Mouse (Mus musculus) intestine, postnatal 0 days (tissue): ENCODE measurements around the gene Cox6b2. TPM values are rescaled to one million over a fixed set of nuclear protein-coding genes. Genes with fewer than 3 reads are reported as not detected.

ENCODE experiments used
- ATAC-seq: fragments of 200-750 bp; cut with Nextera tagmentation; 2 replicates; pipeline ENCODE4 v1.8.0; 2017; ENCODE audit warnings: mild to moderate bottlenecking, moderate TSS enrichment, moderate library complexity
- H3K27ac ChIP-seq: fragments of 300-500 bp; sonication (generic); 2 replicates; pipeline ENCODE4 v1.5.1; 2014; ENCODE audit warnings: mild to moderate bottlenecking, low read depth, low read length, moderate library complexity
- H3K27me3 ChIP-seq: fragments of 300-500 bp; sonication (generic); replicated peaks from 2 replicates; pipeline ENCODE4 v1.6.1; 2014; ENCODE audit warnings: low read length, mixed read lengths; ENCODE audit not compliant: control insufficient read depth, insufficient read depth
- H3K36me3 ChIP-seq: fragments of 300-500 bp; sonication (generic); 2 replicates; pipeline ENCODE4 v1.6.1; 2014; ENCODE audit warnings: mild to moderate bottlenecking, moderate library complexity; ENCODE audit not compliant: control insufficient read depth, insufficient read depth
- H3K4me1 ChIP-seq: fragments of 300-500 bp; sonication (generic); replicated peaks from 2 replicates; pipeline ENCODE4 v1.6.1; 2014; ENCODE audit warnings: antibody characterized with exemption, low read length, mixed read lengths; ENCODE audit not compliant: control insufficient read depth, insufficient read depth
- H3K4me2 ChIP-seq: fragments of 300-500 bp; sonication (generic); replicated peaks from 2 replicates; pipeline ENCODE4 v1.6.1; 2014; ENCODE audit warnings: low read depth, mild to moderate bottlenecking, moderate library complexity
- H3K4me3 ChIP-seq: fragments of 300-500 bp; sonication (generic); 2 replicates; pipeline ENCODE4 v1.5.1; 2014; ENCODE audit warnings: low read depth, low read length
- H3K9ac ChIP-seq: fragments of 300-500 bp; sonication (generic); 2 replicates; pipeline ENCODE4 v1.6.1; 2014; ENCODE audit warnings: mild to moderate bottlenecking, low read depth, low read length
- H3K9me3 ChIP-seq: fragments of 300-500 bp; sonication (generic); 2 replicates; pipeline ENCODE4 v1.6.1; 2016; ENCODE audit warnings: mixed run types; ENCODE audit not compliant: control insufficient read depth
- CTCF ChIP-seq: sonication (generic); IDR thresholded peaks from 2 replicates; pipeline ENCODE4 v1.5.1; 2016; ENCODE audit warnings: low read depth, mild to moderate bottlenecking, control low read depth, antibody characterized with exemption, moderate library complexity
- WGBS: fragments of 180-500 bp; shearing (Covaris S2); extraction: QIAGEN DNeasy Blood & Tissue Kit; methylation state at CpG from one replicate; pipeline ENCODE4 v1.1.7; 2014; 5-methylcytosine and 5-hydroxymethylcytosine counted together
- polyA plus RNA-seq: library from polyadenylated mRNA; unstranded; fragments of >200 nt; fragmentation: Nextera tagmentation; extraction: Ambion mirVana; gene quantifications from 2 replicates; pipeline ENCODE4 v1.2.1, GENCODE M21; 2015

The Cox6b2 gene
- polyA plus RNA-seq, 1 experiment from 2014 or later = 48.5 TPM

- H3K9me3 ChIP-seq = no peaks in the 10 kb centered on the region
- H3K4me1 ChIP-seq = no peaks in the 10 kb centered on the region; the same call in 1 of the 2 replicates
- no peaks in the 10 kb centered on the region for H3K36me3 ChIP-seq
- TF ChIP-seq CTCF = no peak
- no peak; the same call in 1 of the 2 replicates for ATAC-seq
- no peak overlapping the region for H3K4me3 ChIP-seq
- H3K27me3 ChIP-seq = no peaks in the 10 kb centered on the region
- no peak overlapping the region for H3K27ac ChIP-seq
- WGBS = 8% methylated on average over 4 of the region's 4 CpGs
- H3K4me2 ChIP-seq = peak overlapping the region; percentile 46
- H3K9ac ChIP-seq = no peak overlapping the region; the same call in 1 of the 2 replicates
Measured at GRCm38 (mm10) chr7:4764946-4765710, 12.2 kb upstream of the Cox6b2 start.

- ATAC-seq = no peak
- Histone ChIP-seq H3K4me2 (no peak overlapping the region), H3K9ac (no peak overlapping the region), H3K27me3 (no peaks in the 10 kb centered on the region), H3K27ac (no peak overlapping the region), H3K4me1 (no peaks in the 10 kb centered on the region), H3K36me3 (no peaks in the 10 kb centered on the region), H3K9me3 (no peaks in the 10 kb centered on the region), H3K4me3 (no peak overlapping the region)
- WGBS = 36% methylated on average over 1 of the region's 1 CpGs
- TF ChIP-seq CTCF = no peak
Measured at GRCm38 (mm10) chr7:4759670-4760069, 6.8 kb upstream of the Cox6b2 start.

GRCm38 (mm10) chr7:4751971-4752820 is 698 bp downstream of the Cox6b2 start:
- no peaks in the 10 kb centered on the region for H3K4me1 ChIP-seq
- H3K4me2 ChIP-seq = peak overlapping the region; percentile 59
- peaks cover under 1% of the 10 kb centered on the region; the same call in 1 of the 2 replicates for H3K36me3 ChIP-seq
- H3K9ac ChIP-seq = 0 out of 2 replicates have a peak overlapping the region, but pooled peaks have one; percentile 1
- no peak overlapping the region for H3K27ac ChIP-seq
- ATAC-seq = peak; percentile 42
- no peaks in the 10 kb centered on the region for H3K9me3 ChIP-seq
- WGBS = 2% methylated on average over 28 of the region's 30 CpGs
- H3K4me3 ChIP-seq = peak overlapping the region; percentile 41
- no peak for TF ChIP-seq CTCF
- H3K27me3 ChIP-seq = no peaks in the 10 kb centered on the region

GRCm38 (mm10) chr7:4749169-4749568 is 3.7 kb downstream of the Cox6b2 start:
- Histone ChIP-seq H3K27me3 (no peaks in the 10 kb centered on the region), H3K9me3 (no peaks in the 10 kb centered on the region), H3K36me3 (peaks cover 18% of the 10 kb centered on the region), H3K4me3 (no peak overlapping the region), H3K27ac (peak overlapping the region; percentile 54; the same call in 1 of the 2 replicates), H3K4me1 (no peaks in the 10 kb centered on the region), H3K9ac (no peak overlapping the region), H3K4me2 (no peak overlapping the region)
- 71% methylated on average over 2 of the region's 2 CpGs for WGBS
- peak; percentile 89 for ATAC-seq
- no peak for TF ChIP-seq CTCF

- TF ChIP-seq CTCF = 0 out of 2 replicates have a peak, but pooled peaks have one; percentile 8
- Histone ChIP-seq H3K4me3 (no peak overlapping the region), H3K36me3 (peaks cover 26% of the 10 kb centered on the region), H3K4me1 (no peaks in the 10 kb centered on the region), H3K27me3 (no peaks in the 10 kb centered on the region), H3K9ac (no peak overlapping the region), H3K4me2 (no peak overlapping the region), H3K9me3 (no peaks in the 10 kb centered on the region), H3K27ac (no peak overlapping the region)
- WGBS = 69% methylated on average over 4 of the region's 4 CpGs
- ATAC-seq = no peak
Measured at GRCm38 (mm10) chr7:4748321-4748720, 4.6 kb downstream of the Cox6b2 start.
